Mouse (Mus musculus): Measurements from ENCODE around the gene Fam71e1.

- TF ChIP-seq CTCF (IDR thresholded peaks at IDR 0.05; ENCODE audit: extremely low read depth, insufficient read depth, insufficient read length, insufficient replicate concordance) (no peak), POLR2A (IDR thresholded peaks at IDR 0.05; ENCODE audit: low read depth, low read length) (no peak)
Observed at GRCm38 (mm10) chr7:44549621-44550408, 53.4 kb downstream of the Fam71e1 start.

All from spleen, adult 2 months (tissue).